Mouse (Mus musculus): Measurements from ENCODE around the gene Rapsn.

DNA sequence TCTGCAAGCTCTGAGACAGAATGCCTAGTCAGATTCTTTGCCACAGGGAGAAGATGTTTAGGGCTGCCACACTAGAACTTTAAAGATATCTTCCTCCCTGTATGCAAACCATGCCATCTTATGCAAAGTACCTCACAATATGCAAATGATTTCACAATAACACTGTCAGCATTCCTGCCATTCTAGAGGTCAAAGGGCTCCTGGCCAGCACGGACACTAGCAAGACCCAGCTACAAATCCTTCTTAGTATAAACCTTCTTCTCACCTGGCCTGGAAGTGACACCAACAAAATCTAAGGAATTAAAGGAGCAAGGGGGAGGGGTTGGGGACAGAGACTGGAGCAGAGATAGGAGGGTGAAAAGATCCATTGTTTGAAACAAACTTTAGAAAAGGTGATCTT, 36.7 kb downstream of the Rapsn start:
- TF ChIP-seq ZNF384 (IDR thresholded peaks at IDR 0.05; ENCODE audit: low read depth, low read length) (no peak), HCFC1 (IDR thresholded peaks at IDR 0.05; ENCODE audit: borderline replicate concordance, insufficient read depth, low read length) (no peak), CHD2 (IDR thresholded peaks at IDR 0.05; ENCODE audit: low read depth, low read length) (no peak), ZC3H11A (IDR thresholded peaks at IDR 0.05; ENCODE audit: borderline replicate concordance, low read depth, low read length) (no peak)
